Mouse (Mus musculus) gastrocnemius, postnatal 10 days (tissue): ENCODE measurements around the gene Rbmxl1. TPM values are rescaled to one million over a fixed set of nuclear protein-coding genes. Genes with fewer than 3 reads are reported as not detected.
"Not testable (repeated sequence)": the region's sequence is repeated elsewhere in the genome, so short reads cannot be mapped to it uniquely, and the experiment has no call there.

Experiments used
- DNase-seq: peaks from one replicate; pipeline ENCODE4 v3.0.0; 2021; ENCODE audit warnings: mixed read lengths
- long read RNA-seq, 2 experiments: library from polyadenylated mRNA; stranded (forward); transcript quantifications; one replicate each; pipeline ENCODE4 v2.0.0; 2021
- total RNA-seq, 2 experiments: library from RNA; stranded (reverse); gene quantifications; 2 replicates each; pipeline ENCODE4 v1.2.3; 2021

Gene Rbmxl1
- 10 to 100 TPM; 21.5 to 27.6 TPM for total RNA-seq
- long read RNA-seq, experiment 1, transcript Rbmxl1-202 (2 exons, 1,622 nt) = major isoform, 14 of 29 reads
- long read RNA-seq, experiment 1, transcript Rbmxl1-201 (2 exons, 1,695 nt) = minor isoform, 9 of 29 reads
- long read RNA-seq, experiment 1, partial matches to known transcripts = 0 of 29 reads
- long read RNA-seq, experiment 1, other reads (novel, unspliced or antisense) = 6 of 29 reads
- long read RNA-seq, experiment 2, transcript Rbmxl1-202 (2 exons, 1,622 nt) = major isoform, 22 of 29 reads
- long read RNA-seq, experiment 2, partial matches to known transcripts = 0 of 29 reads
- long read RNA-seq, experiment 2, other reads (novel, unspliced or antisense) = 4 of 29 reads

DNA sequence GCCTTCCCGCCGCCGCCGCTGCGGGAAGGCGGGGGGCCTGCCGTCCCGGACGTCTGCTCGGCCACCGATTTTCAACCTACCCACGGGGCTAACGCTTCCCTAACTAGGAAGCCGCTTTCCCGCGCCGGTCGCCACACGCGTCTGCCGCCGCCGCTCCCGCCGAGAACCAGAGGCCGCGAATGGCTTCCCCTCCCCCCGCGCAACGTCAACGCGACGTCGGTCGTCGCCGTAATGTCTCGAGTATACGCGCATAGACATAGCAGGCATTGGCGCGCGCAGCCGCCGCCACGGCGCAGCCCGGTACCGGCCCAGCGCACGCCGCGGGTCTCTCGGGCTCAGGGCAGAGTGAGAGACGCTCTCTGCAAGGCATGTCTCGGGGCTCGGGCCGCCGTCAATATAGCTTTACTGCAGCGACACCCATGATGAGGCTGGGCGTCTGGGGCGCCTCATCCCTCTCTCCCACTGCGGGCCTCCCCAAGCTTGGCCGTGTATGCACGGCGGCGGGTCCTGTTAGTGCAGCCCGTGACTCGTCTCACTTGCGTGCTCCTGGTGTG is at the start of gene Rbmxl1:
Gene Rbmxl1 (minus strand): TSS at position 180 of the 554 bp plus-strand sequence.
- peak; percentile 96 for DNase-seq

DNA sequence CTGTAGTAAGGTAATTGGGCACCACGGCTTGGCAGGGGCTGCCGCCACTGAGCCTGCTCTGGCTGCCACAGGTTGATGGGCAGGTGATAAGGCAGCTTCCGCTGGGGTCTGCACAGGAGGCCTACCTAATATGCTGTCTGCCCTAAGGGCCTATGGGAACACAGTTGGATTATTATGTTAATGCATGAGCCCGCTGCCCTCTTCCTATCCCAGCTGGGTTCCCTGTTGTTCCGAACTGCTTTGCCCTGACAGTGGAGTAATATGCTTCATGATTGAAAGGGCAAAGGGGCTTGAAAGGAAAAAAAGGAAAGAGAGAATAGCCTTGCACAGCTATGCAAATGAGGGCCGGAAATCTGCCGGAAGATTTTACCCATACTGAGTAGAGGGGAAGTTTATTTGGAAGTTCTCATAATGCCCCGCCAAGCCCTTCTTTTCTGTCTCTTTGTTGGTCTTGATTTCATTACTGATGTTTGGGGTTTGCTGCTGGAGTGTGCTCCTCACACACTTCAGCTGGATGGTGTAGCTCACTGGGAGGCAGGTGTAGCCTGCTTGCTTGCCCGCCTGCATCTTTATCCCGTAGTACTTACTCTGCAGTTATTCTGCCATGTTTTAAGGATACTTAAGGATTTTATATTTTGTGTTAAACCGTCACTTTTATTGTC is 48.2 kb upstream of the Rbmxl1 start:
- DNase-seq = no peak

DNA sequence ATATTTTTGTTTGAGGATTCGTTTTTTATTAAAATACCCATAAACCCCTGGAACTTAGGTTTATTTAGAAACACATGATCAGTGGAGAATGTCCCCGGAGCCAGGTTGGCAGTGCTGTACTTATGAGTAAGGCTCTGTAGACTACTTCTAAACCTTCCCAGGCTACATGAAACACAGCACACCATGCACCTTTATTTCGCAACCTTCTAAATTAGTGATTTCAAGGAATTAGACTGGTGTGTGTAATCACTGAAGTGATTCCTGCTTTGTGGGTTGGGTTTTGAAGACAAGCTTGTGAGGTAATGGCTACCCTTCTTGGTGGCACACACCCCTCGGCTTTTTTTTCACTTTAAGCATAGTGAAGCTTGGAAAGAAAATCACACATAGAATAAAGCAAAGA is 47.1 kb upstream of the Rbmxl1 start:
- no peak for DNase-seq

DNA sequence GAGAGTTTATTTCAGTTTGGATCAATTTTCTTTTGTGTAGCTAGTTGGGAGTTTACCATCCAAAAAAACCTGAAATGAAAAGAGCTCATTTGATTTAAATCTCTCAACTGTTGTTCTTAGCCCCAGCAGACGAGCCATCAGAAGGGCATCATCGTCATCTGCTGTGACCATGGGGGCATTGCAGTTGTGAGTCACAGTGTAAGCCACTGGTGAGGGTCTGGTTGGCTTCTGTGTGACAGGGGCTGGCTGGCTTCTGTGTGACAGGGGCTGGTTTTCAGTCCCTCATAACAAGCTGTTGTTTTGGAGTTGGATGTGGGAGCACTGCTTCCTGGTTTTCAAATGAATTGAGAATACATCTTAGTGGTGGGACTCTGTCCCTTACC is 42.0 kb upstream of the Rbmxl1 start:
- no peak for DNase-seq

DNA sequence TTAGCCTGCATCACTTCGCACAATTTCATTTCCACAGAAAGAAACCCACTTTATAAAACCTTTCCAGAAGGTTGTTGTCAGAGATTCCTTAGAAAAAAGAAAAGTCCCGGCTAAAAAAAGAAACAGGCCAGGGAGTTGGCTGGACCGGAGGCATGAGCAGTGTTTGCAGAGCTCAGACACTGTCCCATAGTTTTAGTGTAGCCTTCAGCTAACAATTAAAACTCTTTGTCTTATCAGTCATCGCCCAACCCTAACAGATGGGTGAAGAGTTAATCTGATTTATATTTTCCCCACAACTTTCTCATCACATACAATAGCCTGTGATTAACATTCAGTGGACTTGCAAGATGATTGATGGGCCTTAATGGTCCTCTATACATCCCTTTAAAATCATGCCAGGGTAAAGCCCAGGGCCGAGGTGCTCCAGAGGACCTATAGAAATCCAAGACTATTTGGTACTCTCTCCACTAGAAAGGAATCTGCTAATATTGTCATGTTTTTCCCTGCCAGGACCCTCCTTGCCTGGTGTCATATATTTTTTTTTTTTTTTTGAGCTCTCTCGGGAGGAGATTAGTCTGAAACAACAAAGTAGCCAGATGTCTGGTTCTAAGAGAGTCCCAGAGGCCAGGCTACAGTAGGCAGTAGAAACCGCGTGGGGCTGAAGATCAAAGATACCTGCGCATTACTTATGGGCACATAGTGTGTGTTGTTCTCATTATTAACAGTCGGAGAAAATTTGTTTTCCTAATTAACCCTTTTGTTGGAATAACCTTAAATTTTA is 41.5 kb upstream of the Rbmxl1 start:
- no peak for DNase-seq

- not testable (repeated sequence) for DNase-seq
These were observed 36.6 kb upstream of the Rbmxl1 start for GRCm38 (mm10) chr8:78545153-78545817.

DNA sequence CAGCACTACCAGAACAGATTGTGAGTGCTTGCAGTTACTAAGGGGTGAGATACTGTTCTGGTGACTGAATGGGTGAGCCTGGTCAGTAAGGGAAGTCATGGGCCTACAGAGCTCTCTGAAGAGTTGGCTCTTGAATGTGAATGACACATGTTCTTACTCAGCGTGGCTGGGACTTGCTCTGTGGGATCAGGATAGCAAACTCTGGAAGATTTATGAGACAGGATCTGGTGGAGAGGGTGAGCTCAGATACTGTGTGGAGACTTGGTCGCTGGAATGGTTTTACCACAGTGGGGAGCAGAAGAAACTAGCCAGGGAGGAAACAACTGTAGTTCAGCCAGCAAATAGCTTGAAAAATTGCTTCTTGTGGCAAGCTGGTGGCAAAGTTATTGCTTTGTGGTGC is 35.8 kb upstream of the Rbmxl1 start:
- no peak for DNase-seq

DNA sequence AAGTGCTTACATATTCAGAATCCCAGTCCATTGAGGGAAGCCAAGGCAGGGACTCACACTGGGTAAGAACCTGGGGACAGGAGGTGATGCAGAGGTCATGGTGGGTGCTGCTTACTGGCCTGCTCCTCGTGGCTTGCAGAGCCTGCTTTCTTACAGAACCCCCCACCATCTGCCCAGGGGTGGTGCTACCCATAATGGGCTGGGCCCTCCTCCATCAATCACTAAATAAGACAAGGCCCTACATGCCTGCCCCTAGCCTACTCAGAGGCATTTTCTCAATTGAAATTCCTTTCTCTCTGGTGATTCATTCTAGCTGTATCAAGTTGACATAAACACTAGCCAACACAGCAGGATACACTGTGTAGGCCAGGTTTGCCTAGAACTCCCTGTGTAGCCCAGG is 34.9 kb upstream of the Rbmxl1 start:
- no peak for DNase-seq

DNA sequence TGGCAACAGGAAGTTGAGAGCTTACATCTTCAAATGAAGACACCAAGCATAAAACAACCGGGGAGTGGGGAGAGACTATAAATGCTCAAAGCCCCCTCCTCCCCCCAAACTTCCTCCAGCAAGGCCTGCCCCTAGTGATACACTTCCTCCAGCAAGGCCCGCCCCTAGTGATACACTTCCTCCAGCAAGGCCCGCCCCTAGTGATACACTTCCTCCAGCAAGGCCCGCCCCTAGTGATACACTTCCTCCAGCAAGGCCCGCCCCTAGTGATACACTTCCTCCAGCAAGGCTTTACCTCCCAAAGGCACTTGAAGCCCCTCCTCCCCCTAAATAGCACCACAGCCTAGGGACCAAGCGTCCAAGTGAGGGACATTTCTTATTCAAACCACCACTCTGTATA is 34.0 kb upstream of the Rbmxl1 start:
- not testable (repeated sequence) for DNase-seq

DNA sequence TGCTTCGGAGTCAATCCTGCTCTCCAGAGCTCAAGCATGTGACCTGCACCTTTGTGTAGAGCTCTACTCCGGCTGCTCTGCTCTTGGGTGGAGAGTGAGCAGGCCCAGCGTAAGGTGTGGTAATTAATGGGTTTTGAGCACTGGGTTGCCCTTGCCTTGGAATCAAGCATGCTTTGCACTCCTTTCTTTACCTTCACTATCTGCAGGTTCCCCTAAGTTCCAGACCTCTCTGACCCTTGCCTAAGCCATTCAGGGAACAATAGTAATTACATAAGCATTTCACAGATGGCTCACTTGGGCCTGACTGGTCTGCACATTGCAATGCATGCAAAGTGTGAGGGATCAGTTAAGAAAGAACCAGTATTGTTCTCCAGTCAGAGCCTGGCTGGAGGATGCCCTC is 29.1 kb upstream of the Rbmxl1 start:
- DNase-seq = no peak

- no peak for DNase-seq
These were observed 28.0 kb upstream of the Rbmxl1 start for GRCm38 (mm10) chr8:78536716-78537115.

DNA sequence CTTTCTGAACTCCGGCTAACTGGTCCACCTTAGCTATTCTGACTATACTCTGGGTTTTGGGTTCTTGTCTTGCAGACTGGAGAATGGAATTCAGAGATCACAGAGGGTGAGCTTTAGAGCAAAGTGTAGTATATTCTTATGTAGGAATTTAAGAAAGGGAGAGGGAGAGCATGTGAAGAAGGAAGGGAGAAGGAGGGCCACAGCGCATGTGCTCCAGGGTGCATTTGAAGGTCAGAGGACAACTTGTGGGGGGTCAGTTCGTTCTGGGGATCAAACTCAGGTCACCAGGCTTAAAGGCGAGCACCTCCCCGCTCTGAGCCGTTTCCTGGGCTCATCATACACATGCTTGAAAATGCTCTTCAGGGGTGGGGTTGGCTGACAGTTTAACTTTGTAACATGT is 25.3 kb upstream of the Rbmxl1 start:
- DNase-seq = no peak

DNA sequence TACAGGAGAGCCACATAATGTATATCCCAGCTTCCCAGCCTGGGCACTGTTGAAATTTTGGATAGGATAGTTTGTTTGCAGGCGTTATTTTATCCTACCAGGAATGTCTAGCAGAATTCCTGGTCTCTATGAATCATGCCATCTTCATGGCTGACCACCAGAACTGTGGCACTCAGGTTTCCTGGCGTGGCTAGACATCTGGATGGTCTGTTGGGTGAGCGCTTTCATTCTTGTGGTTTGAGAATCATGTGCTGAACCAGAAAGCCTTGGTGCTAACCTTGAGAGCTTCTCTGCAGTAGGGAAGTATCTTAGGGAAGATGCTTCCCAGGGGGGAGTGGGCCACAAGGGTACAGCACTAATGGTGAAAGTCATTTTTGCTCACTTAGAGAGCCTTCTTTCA is 6.4 kb upstream of the Rbmxl1 start:
- DNase-seq = no peak

DNA sequence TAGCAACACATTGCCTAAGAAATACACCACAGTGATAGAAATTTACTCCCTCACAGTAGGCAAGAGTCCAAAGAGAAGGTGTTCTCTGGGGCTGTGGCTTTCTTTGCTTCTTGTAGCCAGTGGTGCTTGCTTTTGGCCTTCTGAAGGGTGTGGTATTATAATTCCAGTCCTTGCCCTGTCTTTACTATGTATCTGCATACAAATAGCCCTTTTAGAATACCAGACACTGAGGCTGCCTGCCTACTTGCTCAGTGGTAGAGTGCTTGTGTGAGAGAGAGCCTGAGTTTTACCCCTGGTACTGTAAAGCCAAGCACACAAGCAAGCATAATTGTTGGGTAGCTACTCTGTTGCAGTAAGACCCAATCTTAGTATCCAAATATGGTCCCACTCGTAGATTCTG is 6.0 kb upstream of the Rbmxl1 start:
- no peak for DNase-seq

- no peak for DNase-seq
These were observed 4.4 kb upstream of the Rbmxl1 start for GRCm38 (mm10) chr8:78513106-78513505.

- DNase-seq = no peak
These were observed 2.2 kb upstream of the Rbmxl1 start for GRCm38 (mm10) chr8:78510926-78511325.

DNA sequence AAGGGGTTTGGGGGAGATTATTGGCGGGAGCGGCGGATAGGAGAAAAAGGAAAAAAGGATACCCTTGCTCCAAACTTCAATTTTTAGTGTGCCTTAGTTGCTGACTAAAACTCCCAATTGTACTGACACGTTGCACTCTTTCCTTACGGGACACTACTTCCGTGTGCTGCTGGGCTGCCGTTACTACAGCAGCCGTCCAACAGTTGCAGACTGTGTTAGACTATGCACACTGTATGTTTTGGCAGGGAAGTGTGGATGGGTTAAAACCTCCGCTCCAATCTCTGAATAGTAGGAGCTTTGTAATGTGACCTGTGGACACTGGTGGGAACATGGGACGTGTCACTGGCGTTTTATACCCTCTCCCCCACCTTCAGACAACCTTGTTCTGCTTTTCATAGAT is 1.4 kb upstream of the Rbmxl1 start:
- no peak for DNase-seq

GRCm38 (mm10) chr8:78509273-78510031 is 754 bp upstream of the Rbmxl1 start, which contains the start of gene Slc10a7:
Gene Slc10a7, plus strand, starts transcription at chr8:78509346.
- peak; percentile 79 for DNase-seq

DNA sequence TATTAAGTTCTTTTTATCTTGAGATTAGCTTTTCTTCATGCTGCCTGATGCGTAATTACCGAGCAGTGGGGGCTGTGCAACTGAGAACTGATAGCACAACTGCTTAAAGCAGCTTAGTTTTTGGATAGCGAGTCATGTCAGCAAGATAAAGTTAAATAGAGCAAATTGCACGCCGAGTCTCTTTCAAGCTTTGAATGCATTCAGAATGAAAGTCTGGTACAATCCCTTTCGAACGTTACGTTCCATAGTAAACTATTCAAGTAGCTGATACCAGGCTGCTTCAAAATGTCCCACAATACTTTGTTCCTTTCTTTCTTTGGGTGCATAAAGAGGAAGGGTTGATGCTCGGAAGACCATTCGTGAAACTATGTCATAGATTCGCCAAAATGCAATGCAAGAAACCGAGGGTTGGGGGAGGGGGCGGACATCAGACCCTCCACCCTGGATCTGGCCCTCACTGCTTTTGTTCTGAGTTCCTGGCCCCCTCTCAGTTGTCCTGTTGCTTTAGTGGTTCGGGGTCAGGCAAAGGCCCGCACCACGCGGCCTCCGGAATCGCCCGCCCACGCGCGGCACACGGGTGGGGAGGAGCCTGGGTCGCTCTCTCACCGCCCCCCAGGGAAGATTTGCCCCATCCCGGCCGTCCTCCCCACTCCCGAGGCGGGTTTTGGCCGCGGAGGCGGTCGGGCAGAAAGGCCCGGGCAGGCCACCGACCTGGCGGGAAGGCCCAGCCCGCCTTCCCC is 549 bp downstream of the Rbmxl1 start:
- DNase-seq = peak; percentile 51

DNA sequence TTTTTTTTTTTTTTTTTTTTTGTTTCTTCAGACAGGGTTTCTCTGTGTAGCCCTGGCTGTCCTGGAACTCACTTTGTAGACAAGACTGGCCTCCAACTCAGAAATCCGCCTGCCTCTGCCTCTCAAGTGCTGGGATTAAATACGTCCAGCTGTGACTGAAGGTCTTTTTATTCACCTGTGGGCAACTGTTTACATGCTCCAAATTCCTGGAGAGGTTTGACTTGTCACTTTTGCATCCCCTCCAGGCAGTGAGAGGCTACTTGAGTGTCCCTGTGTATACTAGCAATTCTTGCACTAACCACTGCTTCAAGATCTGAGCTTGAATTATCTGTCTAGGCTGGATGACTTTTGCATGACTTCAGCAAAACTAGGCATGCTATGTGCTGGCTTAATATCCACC is 6.0 kb downstream of the Rbmxl1 start:
- DNase-seq = no peak

GRCm38 (mm10) chr8:78496273-78496672 is 12.4 kb downstream of the Rbmxl1 start:
- DNase-seq = not testable (repeated sequence)
